19 mouse cellular contexts compared by ENCODE assay signal in genomic region chr1:72490193-72490592, GRCm38 (mm10). TPM values are rescaled to one million over a fixed set of nuclear protein-coding genes. Genes with fewer than 3 reads are reported as not detected.
A peak's percentile ranks its signal among the peaks of the same experiment; 100 is the strongest.
DNase-seq lines count a peak whose midpoint lies in the region; ATAC-seq and TF ChIP-seq lines count a peak whose summit lies in the region.
"Had no signal": no experiment of that assay in that cellular context is flagged by ENCODE, and none has a peak within 500 bp of the region (broad histone marks: within the 10 kb centered on the region; RNA-seq: fewer than 3 reads in every experiment).

No protein-coding gene starts in this region.

- ATAC-seq in forebrain, embryonic 13.5 days = 0 out of 2 replicates have a peak, but pooled peaks have one; percentile 30
- ATAC-seq in forebrain, embryonic 11.5 days (replicated peaks; ENCODE audit: low FRiP score) = no peak
- peak; percentile 59 for ATAC-seq in hindbrain, embryonic 16.5 days
- ATAC-seq: intestine, embryonic 15.5 days had no signal

- no peak overlapping the region; the same call in 1 of the 2 replicates for H3K27ac ChIP-seq in forebrain, embryonic 13.5 days
- H3K27ac ChIP-seq in forebrain, embryonic 11.5 days (ENCODE audit: low read depth, low read length) = no peak overlapping the region
- no peak overlapping the region for H3K27ac ChIP-seq in CH12.LX (ENCODE audit: insufficient read depth, low read depth)
- H3K27ac ChIP-seq in hindbrain, embryonic 16.5 days (ENCODE audit: low read depth, low read length) = no peak overlapping the region
- H3K27ac ChIP-seq: heart, embryonic 13.5 days; intestine, embryonic 15.5 days; neural tube, embryonic 12.5 days had no signal

- no peaks in the 10 kb centered on the region for H3K79me2 ChIP-seq in CH12.LX (replicated peaks; ENCODE audit: control insufficient read depth, extremely low read depth, insufficient read depth, poor library complexity, severe bottlenecking)

- peaks cover 12% of the 10 kb centered on the region for H3K4me1 ChIP-seq in forebrain, embryonic 13.5 days
- H3K4me1 ChIP-seq in forebrain, embryonic 11.5 days (replicated peaks; ENCODE audit: control insufficient read depth, insufficient read depth, low read length) = no peaks in the 10 kb centered on the region
- H3K4me1 ChIP-seq in CH12.LX (ENCODE audit: control insufficient read depth in 1 of 2, insufficient read depth in 2 of 2) = peaks cover 4 to 22% of the 10 kb centered on the region in 2 experiments; a peak in 3 of 4 replicates
- no peaks in the 10 kb centered on the region; the same call in 1 of the 2 replicates for H3K4me1 ChIP-seq in hindbrain, embryonic 16.5 days (ENCODE audit: control insufficient read depth, insufficient read depth, low read depth, low read length)
- H3K4me1 ChIP-seq: intestine, embryonic 15.5 days had no signal

- 7% methylated on average over 8 of the region's 8 CpGs for WGBS in forebrain, embryonic 13.5 days
- WGBS in forebrain, embryonic 11.5 days = 7% methylated on average over 8 of the region's 8 CpGs
- 8% methylated on average over 8 of the region's 8 CpGs for WGBS in hindbrain, embryonic 16.5 days

- TF ChIP-seq RAD21 in CH12.LX (IDR thresholded peaks at IDR 0.05; ENCODE audit: low read depth, low read length) = no peak

- peak overlapping the region; percentile 26; the same call in 1 of the 2 replicates for H3K4me2 ChIP-seq in forebrain, embryonic 13.5 days
- no peak overlapping the region for H3K4me2 ChIP-seq in forebrain, embryonic 11.5 days (ENCODE audit: low read depth, low read length, severe bottlenecking)
- H3K4me2 ChIP-seq in CH12.LX (ENCODE audit: insufficient read depth, low read depth, poor library complexity, severe bottlenecking) = no peak overlapping the region; the same call in 1 of the 2 replicates
- H3K4me2 ChIP-seq in hindbrain, embryonic 16.5 days (ENCODE audit: low read length) = no peak overlapping the region
- H3K4me2 ChIP-seq: heart, embryonic 13.5 days; intestine, embryonic 15.5 days; neural tube, embryonic 12.5 days had no signal

- no peak for TF ChIP-seq EP300 in CH12.LX (IDR thresholded peaks at IDR 0.05; ENCODE audit: low read length)

- TF ChIP-seq POLR2A in CH12.LX (IDR thresholded peaks at IDR 0.05; ENCODE audit: low read depth, low read length) = no peak
- no peak for TF ChIP-seq POLR2A in brain, embryonic 14.5 days (IDR thresholded peaks at IDR 0.05; ENCODE audit: borderline replicate concordance, extremely low read depth, insufficient read depth, insufficient read length, poor library complexity, severe bottlenecking)

- no peaks in the 10 kb centered on the region for H3K36me3 ChIP-seq in forebrain, embryonic 13.5 days (ENCODE audit: poor library complexity, severe bottlenecking)
- no peaks in the 10 kb centered on the region for H3K36me3 ChIP-seq in forebrain, embryonic 11.5 days (ENCODE audit: control insufficient read depth, insufficient read depth, low read length)
- H3K36me3 ChIP-seq in CH12.LX (replicated peaks in 1 of 2; ENCODE audit: control insufficient read depth in 1 of 2, insufficient read depth in 1 of 2, low read length in 1 of 2) = no peaks in the 10 kb centered on the region
- no peaks in the 10 kb centered on the region for H3K36me3 ChIP-seq in hindbrain, embryonic 16.5 days (ENCODE audit: control insufficient read depth, insufficient read depth, low read length)
- H3K36me3 ChIP-seq: heart, embryonic 13.5 days; intestine, embryonic 15.5 days; neural tube, embryonic 12.5 days had no signal

- H3K9ac ChIP-seq in forebrain, embryonic 13.5 days = no peak overlapping the region
- H3K9ac ChIP-seq in forebrain, embryonic 11.5 days (ENCODE audit: low read length) = no peak overlapping the region
- H3K9ac ChIP-seq in CH12.LX (ENCODE audit: insufficient read depth, low read depth) = no peak overlapping the region
- no peak overlapping the region for H3K9ac ChIP-seq in hindbrain, embryonic 16.5 days (ENCODE audit: low read depth, low read length)
- H3K9ac ChIP-seq: heart, embryonic 13.5 days; intestine, embryonic 15.5 days; neural tube, embryonic 12.5 days had no signal

- TF ChIP-seq CTCF in CH12.LX (conservative IDR thresholded peaks at IDR 0.05 in 1 of 2, IDR thresholded peaks at IDR 0.05 in 1 of 2; ENCODE audit: low read depth in 2 of 2, low read length in 2 of 2) = no peak
- TF ChIP-seq CTCF in brain, embryonic 14.5 days (IDR thresholded peaks at IDR 0.05; ENCODE audit: borderline replicate concordance, extremely low read depth, insufficient read depth, insufficient read length) = no peak

- in situ Hi-C loops in CH12.LX (cut with MboI; ENCODE audit: low pct_ligation_motif_present, low pct_unique_long_range_greater_than_20kb, low sequenced_read_pairs) = no loop called here

- DNase-seq in forebrain, embryonic 11.5 days (ENCODE audit: low spot score) = no peak
- DNase-seq in CH12.LX (ENCODE audit: extremely low read depth) = peak; percentile 46
- peak; percentile 55 for DNase-seq in brain, embryonic 14.5 days (ENCODE audit: low read depth)
- DNase-seq in right cerebral cortex, postnatal 10 days (ENCODE audit: low spot score in 2 of 2) = no peak
- no peak for DNase-seq in cerebellum, adult 11 months
- DNase-seq in lung, postnatal 4 days = no peak
- DNase-seq: adrenal gland, postnatal 36 days; B cell, adult 2 months; cerebellum, adult 9-10 months; kidney, postnatal 25 days; liver; lung, postnatal 36 days; right cerebral cortex, adult 18-20 months; thymus, postnatal 36 days had no signal

- dilution Hi-C loops in CH12.LX (cut with MboI; ENCODE audit: extremely low pct_ligation_motif_present, extremely low pct_unique_long_range_greater_than_20kb, low sequenced_read_pairs) = no loop called here

- H3K27me3 ChIP-seq in forebrain, embryonic 13.5 days = no peaks in the 10 kb centered on the region
- H3K27me3 ChIP-seq in forebrain, embryonic 11.5 days (ENCODE audit: control insufficient read depth, insufficient read depth, low read length) = no peaks in the 10 kb centered on the region
- no peaks in the 10 kb centered on the region for H3K27me3 ChIP-seq in CH12.LX (replicated peaks)
- no peaks in the 10 kb centered on the region for H3K27me3 ChIP-seq in hindbrain, embryonic 16.5 days (replicated peaks; ENCODE audit: control insufficient read depth, insufficient read depth, low read length)
- H3K27me3 ChIP-seq: heart, embryonic 13.5 days; intestine, embryonic 15.5 days; neural tube, embryonic 12.5 days had no signal

- H3K9me3 ChIP-seq in forebrain, embryonic 13.5 days (replicated peaks) = no peaks in the 10 kb centered on the region
- no peaks in the 10 kb centered on the region for H3K9me3 ChIP-seq in forebrain, embryonic 11.5 days (ENCODE audit: control insufficient read depth, low read length)
- H3K9me3 ChIP-seq in CH12.LX (replicated peaks; ENCODE audit: low read length) = no peaks in the 10 kb centered on the region
- no peaks in the 10 kb centered on the region for H3K9me3 ChIP-seq in hindbrain, embryonic 16.5 days (ENCODE audit: control insufficient read depth, low read length)
- H3K9me3 ChIP-seq: heart, embryonic 13.5 days; intestine, embryonic 15.5 days; neural tube, embryonic 12.5 days had no signal

- H3K4me3 ChIP-seq in forebrain, embryonic 13.5 days = no peak overlapping the region
- no peak overlapping the region for H3K4me3 ChIP-seq in forebrain, embryonic 11.5 days (ENCODE audit: low read depth, low read length)
- no peak overlapping the region for H3K4me3 ChIP-seq in CH12.LX (replicated peaks in 1 of 3; ENCODE audit: low read depth in 2 of 3, low read length in 2 of 3, poor library complexity in 1 of 3)
- no peak overlapping the region for H3K4me3 ChIP-seq in hindbrain, embryonic 16.5 days (ENCODE audit: low read length)
- H3K4me3 ChIP-seq: heart, embryonic 13.5 days; intestine, embryonic 15.5 days; neural tube, embryonic 12.5 days had no signal

TF ChIP-seq in CH12.LX, 34 proteins besides CTCF, POLR2A, EP300 and RAD21:
- TF ChIP-seq E2F4 (IDR thresholded peaks at IDR 0.05; ENCODE audit: insufficient replicate concordance, low read depth, low read length) = no peak
- no peak for TF ChIP-seq ELF1 (IDR thresholded peaks at IDR 0.05; ENCODE audit: low read depth, low read length)
- no peak for TF ChIP-seq SMC3 (IDR thresholded peaks at IDR 0.05; ENCODE audit: low read depth, low read length)
- TF ChIP-seq NELFE (IDR thresholded peaks at IDR 0.05; ENCODE audit: low read depth, low read length) = no peak
- TF ChIP-seq HCFC1 (IDR thresholded peaks at IDR 0.05; ENCODE audit: low read depth, low read length) = no peak
- no peak for TF ChIP-seq CHD2 (IDR thresholded peaks at IDR 0.05; ENCODE audit: low read length)
- TF ChIP-seq USF1 (IDR thresholded peaks at IDR 0.05; ENCODE audit: low read depth, low read length) = no peak
- TF ChIP-seq ZMIZ1 (IDR thresholded peaks at IDR 0.05; ENCODE audit: low read depth, low read length) = no peak
- no peak for TF ChIP-seq POLR2AphosphoS2 (IDR thresholded peaks at IDR 0.05; ENCODE audit: low read depth, low read length)
- TF ChIP-seq USF2 (conservative IDR thresholded peaks at IDR 0.05; ENCODE audit: low read depth, low read length) = no peak
- no peak for TF ChIP-seq MEF2A (IDR thresholded peaks at IDR 0.05; ENCODE audit: borderline replicate concordance, low read depth, low read length)
- no peak for TF ChIP-seq MAX (IDR thresholded peaks at IDR 0.05; ENCODE audit: low read length)
- no peak for TF ChIP-seq JUN (IDR thresholded peaks at IDR 0.05; ENCODE audit: insufficient read depth, low read depth, low read length)
- TF ChIP-seq GABPA (IDR thresholded peaks at IDR 0.05; ENCODE audit: insufficient replicate concordance, low read depth, low read length) = no peak
- TF ChIP-seq SIN3A (IDR thresholded peaks at IDR 0.05; ENCODE audit: low read length) = no peak
- TF ChIP-seq MAZ (IDR thresholded peaks at IDR 0.05; ENCODE audit: low read depth, low read length) = no peak

RNA-seq across cellular contexts. Expression of gene March4, which starts 46.5 kb away (rescaled TPM):
- polyA plus RNA-seq in forebrain, embryonic 13.5 days (2015; fragmentation: Nextera tagmentation; extraction: Ambion mirVana) = 1.6 and 1.8 TPM in 2 replicates
- polyA plus RNA-seq in forebrain, embryonic 11.5 days (2014; fragmentation: Nextera tagmentation; extraction: Ambion mirVana) = 0.15 TPM in 2 replicates
- total RNA-seq in CH12.LX (2012; rRNA removed) (0.04 TPM in 1 of 2 replicates, not detected in the other), CH12.LX (2014; rRNA removed) (0.04 TPM in 1 of 2 replicates, not detected in the other)
- 0.07 TPM in 1 of 2 replicates, not detected in the other for polyA plus RNA-seq in CH12.LX (2012; ENCODE audit: insufficient read length, low read depth)
- 4.6 and 17.0 TPM in 2 replicates for polyA plus RNA-seq in brain, embryonic 14.5 days (2012; rRNA removed)
- polyA plus RNA-seq in hindbrain, embryonic 16.5 days (2015; fragmentation: Nextera tagmentation; extraction: Ambion mirVana) = 9.4 and 10.3 TPM in 2 replicates
- polyA plus RNA-seq: heart, embryonic 13.5 days had no signal

Comparison
In these comparisons a context has a peak if more than half of its experiments do, and no peak if none do; other contexts are left out.
1. DNase-seq: peak in CH12.LX (single experiment) and brain, embryonic 14.5 days (single experiment); none in forebrain, embryonic 11.5 days (single experiment), right cerebral cortex, postnatal 10 days (0 of 2), cerebellum, adult 11 months (single experiment) and lung, postnatal 4 days (0 of 2).